Mouse (Mus musculus): ENCODE data around the gene Hps4. TPM values are rescaled to one million over a fixed set of nuclear protein-coding genes. Genes with fewer than 3 reads are reported as not detected.
"Not testable (repeated sequence)": the region's sequence is repeated elsewhere in the genome, so short reads cannot be mapped to it uniquely, and the experiment has no call there.

Hps4 gene
- total RNA-seq (2022) = 1 to 10 TPM; 4.5 to 7.3 (median 5.5) TPM

- peak; percentile 48 to 69 for DNase-seq (ENCODE audit: low spot score in 2 of 2)
Observed at GRCm38 (mm10) chr5:112342463-112343204, at the start of gene Hps4, which contains the start of gene Srrd. TSS of gene Hps4 (plus strand) at chr5:112343083. TSS of gene Srrd (minus strand) at chr5:112343040.

GRCm38 (mm10) chr5:112293800-112294199, 49.1 kb upstream of the Hps4 start:
- no peak for DNase-seq (ENCODE audit: low spot score in 2 of 2)

GRCm38 (mm10) chr5:112294696-112295095, 48.2 kb upstream of the Hps4 start:
- DNase-seq (ENCODE audit: low spot score in 2 of 2) = no peak

GRCm38 (mm10) chr5:112295162-112295561, 47.7 kb upstream of the Hps4 start:
- no peak for DNase-seq (ENCODE audit: low spot score in 2 of 2)

GRCm38 (mm10) chr5:112295564-112295963, 47.3 kb upstream of the Hps4 start:
- no peak for DNase-seq (ENCODE audit: low spot score in 2 of 2)

GRCm38 (mm10) chr5:112296404-112297181, 46.3 kb upstream of the Hps4 start:
- DNase-seq (ENCODE audit: low spot score in 2 of 2) = no peak

- no peak for DNase-seq (ENCODE audit: low spot score in 2 of 2)
Observed at GRCm38 (mm10) chr5:112297257-112297656, 45.6 kb upstream of the Hps4 start.

GRCm38 (mm10) chr5:112298226-112298988, 44.5 kb upstream of the Hps4 start:
- DNase-seq (ENCODE audit: low spot score in 2 of 2) = no peak

- DNase-seq (ENCODE audit: low spot score in 2 of 2) = no peak
Observed at GRCm38 (mm10) chr5:112299399-112299798, 43.5 kb upstream of the Hps4 start.

- no peak for DNase-seq (ENCODE audit: low spot score in 2 of 2)
Observed at GRCm38 (mm10) chr5:112300112-112300511, 42.8 kb upstream of the Hps4 start.

- no peak for DNase-seq (ENCODE audit: low spot score in 2 of 2)
Observed at GRCm38 (mm10) chr5:112300721-112301308, 42.1 kb upstream of the Hps4 start.

GRCm38 (mm10) chr5:112301694-112302093, 41.2 kb upstream of the Hps4 start:
- DNase-seq (ENCODE audit: low spot score in 2 of 2) = no peak

GRCm38 (mm10) chr5:112302310-112302709, 40.6 kb upstream of the Hps4 start:
- no peak for DNase-seq (ENCODE audit: low spot score in 2 of 2)

GRCm38 (mm10) chr5:112305842-112306241, 37.0 kb upstream of the Hps4 start:
- no peak for DNase-seq (ENCODE audit: low spot score in 2 of 2)

GRCm38 (mm10) chr5:112313222-112313885, 29.5 kb upstream of the Hps4 start:
- DNase-seq (ENCODE audit: low spot score in 2 of 2) = no peak

GRCm38 (mm10) chr5:112316468-112316867, 26.4 kb upstream of the Hps4 start:
- DNase-seq (ENCODE audit: low spot score in 2 of 2) = no peak

GRCm38 (mm10) chr5:112317328-112317727, 25.6 kb upstream of the Hps4 start:
- no peak for DNase-seq (ENCODE audit: low spot score in 2 of 2)

GRCm38 (mm10) chr5:112319343-112319742, 23.5 kb upstream of the Hps4 start:
- DNase-seq (ENCODE audit: low spot score in 2 of 2) = not testable (repeated sequence)

- no peak for DNase-seq (ENCODE audit: low spot score in 2 of 2)
Observed at GRCm38 (mm10) chr5:112320379-112320778, 22.5 kb upstream of the Hps4 start.

GRCm38 (mm10) chr5:112320936-112321335, 21.9 kb upstream of the Hps4 start:
- no peak for DNase-seq (ENCODE audit: low spot score in 2 of 2)

GRCm38 (mm10) chr5:112321376-112321775, 21.5 kb upstream of the Hps4 start:
- DNase-seq (ENCODE audit: low spot score in 2 of 2) = no peak
